18 mouse cellular contexts compared by ENCODE assay signal in genomic region chr15:94771691-94772090, GRCm38 (mm10).
DNase-seq lines count a peak whose midpoint lies in the region; ATAC-seq and TF ChIP-seq lines count a peak whose summit lies in the region.
"Had no signal": no experiment of that assay in that cellular context is flagged by ENCODE, and none has a peak within 500 bp of the region (broad histone marks: within the 10 kb centered on the region; RNA-seq: fewer than 3 reads in every experiment).

No protein-coding gene starts in this region.

- no peak overlapping the region for H3K4me2 ChIP-seq in hindbrain, embryonic 13.5 days
- H3K4me2 ChIP-seq in hindbrain, embryonic 12.5 days (replicated peaks): no peak overlapping the region
- no peak overlapping the region for H3K4me2 ChIP-seq in midbrain, embryonic 11.5 days
- H3K4me2 ChIP-seq in forebrain, postnatal 0 days (ENCODE audit: low read depth): peak overlapping the region; percentile 5; the same call in 1 of the 2 replicates
- H3K4me2 ChIP-seq: heart, embryonic 13.5 days; liver, embryonic 15.5 days had no signal

- no peak overlapping the region for H3K9ac ChIP-seq in hindbrain, embryonic 13.5 days
- no peak overlapping the region for H3K9ac ChIP-seq in hindbrain, embryonic 12.5 days
- no peak overlapping the region for H3K9ac ChIP-seq in midbrain, embryonic 11.5 days (ENCODE audit: low read length)
- no peak overlapping the region for H3K9ac ChIP-seq in forebrain, postnatal 0 days
- H3K9ac ChIP-seq: heart, embryonic 13.5 days; liver, embryonic 15.5 days had no signal

- WGBS in hindbrain, embryonic 13.5 days: 65% methylated on average over 19 of the region's 19 CpGs
- 79% methylated on average over 19 of the region's 19 CpGs for WGBS in hindbrain, embryonic 12.5 days
- 96% methylated on average over 19 of the region's 19 CpGs for WGBS in midbrain, embryonic 11.5 days
- WGBS in midbrain, embryonic 10.5 days: 93% methylated on average over 19 of the region's 19 CpGs
- WGBS in forebrain, postnatal 0 days: 59% methylated on average over 19 of the region's 19 CpGs

- H3K27me3 ChIP-seq in hindbrain, embryonic 13.5 days: peaks cover 12% of the 10 kb centered on the region
- no peaks in the 10 kb centered on the region for H3K27me3 ChIP-seq in hindbrain, embryonic 12.5 days
- H3K27me3 ChIP-seq in midbrain, embryonic 11.5 days (ENCODE audit: control insufficient read depth, insufficient read depth, low read length): no peaks in the 10 kb centered on the region
- H3K27me3 ChIP-seq in midbrain, embryonic 10.5 days (ENCODE audit: low read depth, poor library complexity, severe bottlenecking): no peaks in the 10 kb centered on the region
- no peaks in the 10 kb centered on the region for H3K27me3 ChIP-seq in forebrain, postnatal 0 days (ENCODE audit: insufficient read depth, low read length)
- H3K27me3 ChIP-seq: heart, embryonic 13.5 days; liver, embryonic 15.5 days had no signal

- H3K4me1 ChIP-seq in hindbrain, embryonic 13.5 days (replicated peaks): peaks cover 23% of the 10 kb centered on the region
- H3K4me1 ChIP-seq in hindbrain, embryonic 12.5 days: peaks cover 11% of the 10 kb centered on the region
- H3K4me1 ChIP-seq in midbrain, embryonic 11.5 days (ENCODE audit: control insufficient read depth, insufficient read depth, low read length): no peaks in the 10 kb centered on the region
- peaks cover 11% of the 10 kb centered on the region for H3K4me1 ChIP-seq in midbrain, embryonic 10.5 days
- H3K4me1 ChIP-seq in forebrain, postnatal 0 days (ENCODE audit: insufficient read depth): peaks cover 9% of the 10 kb centered on the region; the same call in 1 of the 2 replicates
- H3K4me1 ChIP-seq: heart, embryonic 13.5 days; liver, embryonic 15.5 days had no signal

- no peaks in the 10 kb centered on the region for H3K9me3 ChIP-seq in hindbrain, embryonic 13.5 days
- H3K9me3 ChIP-seq in hindbrain, embryonic 12.5 days (replicated peaks): 0 out of 2 replicates have a peak, but pooled peaks cover 3% of the 10 kb centered on the region
- no peaks in the 10 kb centered on the region for H3K9me3 ChIP-seq in midbrain, embryonic 11.5 days (ENCODE audit: control insufficient read depth, low read length)
- H3K9me3 ChIP-seq in midbrain, embryonic 10.5 days (replicated peaks): no peaks in the 10 kb centered on the region; the same call in 1 of the 2 replicates
- H3K9me3 ChIP-seq in forebrain, postnatal 0 days (ENCODE audit: low read length): no peaks in the 10 kb centered on the region
- H3K9me3 ChIP-seq: heart, embryonic 13.5 days; liver, embryonic 15.5 days had no signal

- peak overlapping the region; percentile 18; the same call in 1 of the 2 replicates for H3K27ac ChIP-seq in hindbrain, embryonic 13.5 days
- H3K27ac ChIP-seq in hindbrain, embryonic 12.5 days: no peak overlapping the region
- H3K27ac ChIP-seq in midbrain, embryonic 11.5 days (ENCODE audit: low read depth, low read length): no peak overlapping the region
- no peak overlapping the region for H3K27ac ChIP-seq in midbrain, embryonic 10.5 days (replicated peaks)
- no peak overlapping the region for H3K27ac ChIP-seq in forebrain, postnatal 0 days (ENCODE audit: low read depth, low read length)
- H3K27ac ChIP-seq: heart, embryonic 13.5 days; liver, embryonic 15.5 days had no signal

- peak; percentile 20 for DNase-seq in cerebellum, adult 9-11 months
- DNase-seq in cerebellum, adult 9-10 months: no peak
- peak; percentile 75 for DNase-seq in midbrain, embryonic 11.5 days (ENCODE audit: low spot score, missing footprints)
- no peak for DNase-seq in midbrain, embryonic 10.5 days (ENCODE audit: low spot score)
- no peak for DNase-seq in forebrain, postnatal 0 days
- no peak for DNase-seq in spleen, postnatal 36 days (ENCODE audit: low spot score in 2 of 2)
- DNase-seq: adrenal gland, postnatal 25 days; gastrocnemius, postnatal 14 days; heart, adult 18-20 months; kidney, adult 8-10 months; kidney, postnatal 14 days; lung, postnatal 10 days; right cerebral cortex, adult 18-20 months had no signal

- H3K4me3 ChIP-seq in hindbrain, embryonic 13.5 days: no peak overlapping the region
- H3K4me3 ChIP-seq in hindbrain, embryonic 12.5 days: no peak overlapping the region
- no peak overlapping the region for H3K4me3 ChIP-seq in midbrain, embryonic 11.5 days (ENCODE audit: low read depth, low read length)
- H3K4me3 ChIP-seq in midbrain, embryonic 10.5 days: no peak overlapping the region
- H3K4me3 ChIP-seq in forebrain, postnatal 0 days (ENCODE audit: low read depth, low read length): no peak overlapping the region
- H3K4me3 ChIP-seq: heart, embryonic 13.5 days; liver, embryonic 15.5 days had no signal

- TF ChIP-seq CTCF in forebrain, postnatal 0 days (IDR thresholded peaks at IDR 0.05; ENCODE audit: low read depth): no peak

- H3K36me3 ChIP-seq in hindbrain, embryonic 13.5 days: no peaks in the 10 kb centered on the region
- no peaks in the 10 kb centered on the region for H3K36me3 ChIP-seq in hindbrain, embryonic 12.5 days
- H3K36me3 ChIP-seq in midbrain, embryonic 11.5 days (ENCODE audit: control insufficient read depth, insufficient read depth, low read length): no peaks in the 10 kb centered on the region
- H3K36me3 ChIP-seq in midbrain, embryonic 10.5 days: no peaks in the 10 kb centered on the region
- no peaks in the 10 kb centered on the region for H3K36me3 ChIP-seq in forebrain, postnatal 0 days (ENCODE audit: insufficient read depth)
- H3K36me3 ChIP-seq: heart, embryonic 13.5 days; liver, embryonic 15.5 days had no signal

- ATAC-seq in hindbrain, embryonic 13.5 days (ENCODE audit: low FRiP score): no peak
- ATAC-seq in hindbrain, embryonic 12.5 days (ENCODE audit: low FRiP score): no peak
- ATAC-seq in midbrain, embryonic 11.5 days (ENCODE audit: low FRiP score): no peak
- no peak for ATAC-seq in forebrain, postnatal 0 days
- ATAC-seq: CD4-positive, CD25-positive, alpha-beta regulatory T cell, adult 4 months had no signal

Comparison
In these comparisons a context has a peak if more than half of its experiments do, and no peak if none do; other contexts are left out.
1. DNase-seq: peak in cerebellum, adult 9-11 months (single experiment) and midbrain, embryonic 11.5 days (single experiment); none in cerebellum, adult 9-10 months (single experiment), midbrain, embryonic 10.5 days (single experiment), forebrain, postnatal 0 days (single experiment) and spleen, postnatal 36 days (0 of 2).